Mouse (Mus musculus): ENCODE data around the gene Tmem222. TPM values are rescaled to one million over a fixed set of nuclear protein-coding genes. Genes with fewer than 3 reads are reported as not detected.

Tmem222 gene
- 73.6 and 74.2 TPM in 2 replicates for polyA plus RNA-seq (2015; fragmentation: Nextera tagmentation; extraction: Ambion mirVana)

DNA sequence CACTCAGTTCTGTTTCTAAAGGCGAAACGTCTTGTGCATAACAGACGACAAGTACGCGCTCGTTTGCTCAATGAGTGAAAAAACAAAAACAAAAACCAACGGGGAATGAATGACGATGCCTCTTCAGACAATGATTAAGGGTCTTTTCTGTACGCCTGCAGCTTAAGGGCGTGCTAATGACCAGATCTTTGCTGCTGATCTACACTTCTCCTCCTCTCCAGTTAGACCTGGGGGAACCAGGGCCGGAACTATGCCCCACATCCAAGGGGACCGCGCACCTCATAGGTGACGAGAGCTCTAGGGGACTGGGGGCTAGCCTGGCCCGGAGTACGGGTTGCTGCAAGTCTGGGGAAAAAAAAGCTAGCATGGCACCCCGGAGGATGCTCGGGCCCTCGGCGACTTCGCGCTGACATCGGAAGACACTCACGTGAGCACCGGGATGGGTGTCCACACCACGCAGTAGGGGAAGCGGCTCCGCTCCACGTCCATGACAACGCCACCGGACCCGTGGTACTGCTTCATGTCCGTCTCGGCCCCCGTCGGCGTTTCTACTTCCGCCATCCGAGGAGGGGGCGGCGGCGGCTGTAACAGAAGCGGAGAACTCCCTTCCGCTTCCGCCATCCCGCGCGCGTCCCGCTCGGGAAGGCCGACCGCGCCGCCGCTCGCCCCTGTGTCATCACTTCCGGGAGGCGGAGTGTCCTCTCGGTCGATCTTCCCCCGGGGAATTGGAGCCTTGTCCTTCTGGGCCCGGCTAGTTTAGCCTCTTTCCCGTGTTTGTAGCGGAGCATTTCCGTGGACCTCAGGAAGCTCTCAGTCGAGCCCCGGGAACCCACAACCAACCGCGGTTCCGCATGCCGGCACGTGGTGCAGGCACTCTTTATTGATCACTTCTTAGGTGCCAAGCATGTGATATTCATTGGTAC is at the start of gene Tmem222:
Gene Tmem222, minus strand, starts transcription at position 689 of the 923 bp plus-strand sequence.
- peak within 1 kb of the TSS; percentile 62 for H3K4me3 ChIP-seq (replicated peaks)
- peak within 1 kb of the TSS; percentile 42 for H3K9ac ChIP-seq
- H3K27me3 ChIP-seq (replicated peaks), result no peaks in the 10 kb centered on the region
- H3K27ac ChIP-seq, result peak within 1 kb of the TSS; percentile 90
- H3K36me3 ChIP-seq, result no peaks in the 10 kb centered on the region
- peak within 1 kb of the TSS; percentile 70 for H3K4me2 ChIP-seq
- no peaks in the 10 kb centered on the region for H3K9me3 ChIP-seq
- peak; percentile 95 for ATAC-seq (ENCODE audit: insufficient read depth, low FRiP score, low read depth)
- under 1% methylated on average over 73 of the region's 73 CpGs for WGBS
- peaks cover 17% of the 10 kb centered on the region for H3K4me1 ChIP-seq

DNA sequence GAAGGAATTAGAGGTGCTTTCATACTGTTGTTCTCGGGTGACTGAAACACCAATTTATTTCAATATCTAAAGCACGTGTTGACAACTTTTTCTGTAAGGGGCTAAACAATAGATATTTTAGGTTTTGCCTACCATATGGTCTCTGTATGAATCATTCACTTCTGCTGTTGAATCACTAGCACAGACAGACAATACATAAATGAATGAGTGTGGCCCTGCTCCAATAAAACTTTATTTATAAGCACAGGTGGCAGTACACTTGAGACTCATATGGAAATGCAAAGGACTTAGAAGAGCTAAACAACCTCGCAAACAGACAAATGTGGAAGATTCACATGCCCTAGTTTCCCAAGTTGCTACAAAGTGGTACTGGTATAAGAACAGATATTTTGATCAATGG is 42.1 kb upstream of the Tmem222 start:
- H3K4me1 ChIP-seq, result no peaks in the 10 kb centered on the region
- no peak overlapping the region for H3K4me2 ChIP-seq
- no peaks in the 10 kb centered on the region for H3K27me3 ChIP-seq (replicated peaks)
- H3K27ac ChIP-seq, result no peak overlapping the region
- H3K36me3 ChIP-seq, result peaks cover 8% of the 10 kb centered on the region; the same call in 1 of the 2 replicates
- no peak overlapping the region for H3K4me3 ChIP-seq (replicated peaks)
- H3K9ac ChIP-seq, result no peak overlapping the region
- no peaks in the 10 kb centered on the region for H3K9me3 ChIP-seq
- 85% methylated on average over 3 of the region's 3 CpGs for WGBS
- ATAC-seq (ENCODE audit: insufficient read depth, low FRiP score, low read depth), result no peak

DNA sequence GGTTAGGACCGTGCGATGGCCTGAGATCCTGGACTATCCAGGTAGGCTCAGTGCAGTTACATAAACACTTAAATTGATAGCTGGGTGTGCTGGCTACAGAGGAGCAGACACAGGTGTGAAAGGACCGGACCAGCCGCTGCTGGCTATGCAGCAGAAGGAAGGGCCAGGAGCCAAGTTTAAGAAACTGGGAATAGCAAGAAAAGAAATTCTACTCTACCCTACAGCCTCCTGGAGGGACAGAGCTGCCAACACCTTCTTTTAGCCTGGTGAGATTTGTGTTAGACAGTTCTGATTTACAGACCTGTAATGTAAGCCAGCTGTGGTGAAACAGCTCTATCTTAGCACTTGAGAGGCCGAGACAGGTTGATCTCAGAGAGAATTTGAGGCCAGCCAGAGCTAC is 38.4 kb upstream of the Tmem222 start:
- no peaks in the 10 kb centered on the region for H3K4me1 ChIP-seq
- no peak overlapping the region for H3K27ac ChIP-seq
- 66% methylated on average over 5 of the region's 5 CpGs for WGBS
- no peak overlapping the region for H3K9ac ChIP-seq
- H3K4me3 ChIP-seq (replicated peaks), result no peak overlapping the region
- no peaks in the 10 kb centered on the region for H3K9me3 ChIP-seq
- H3K27me3 ChIP-seq (replicated peaks), result no peaks in the 10 kb centered on the region
- 0 out of 2 replicates have a peak, but pooled peaks cover 8% of the 10 kb centered on the region for H3K36me3 ChIP-seq
- no peak for ATAC-seq (ENCODE audit: insufficient read depth, low FRiP score, low read depth)
- no peak overlapping the region for H3K4me2 ChIP-seq

DNA sequence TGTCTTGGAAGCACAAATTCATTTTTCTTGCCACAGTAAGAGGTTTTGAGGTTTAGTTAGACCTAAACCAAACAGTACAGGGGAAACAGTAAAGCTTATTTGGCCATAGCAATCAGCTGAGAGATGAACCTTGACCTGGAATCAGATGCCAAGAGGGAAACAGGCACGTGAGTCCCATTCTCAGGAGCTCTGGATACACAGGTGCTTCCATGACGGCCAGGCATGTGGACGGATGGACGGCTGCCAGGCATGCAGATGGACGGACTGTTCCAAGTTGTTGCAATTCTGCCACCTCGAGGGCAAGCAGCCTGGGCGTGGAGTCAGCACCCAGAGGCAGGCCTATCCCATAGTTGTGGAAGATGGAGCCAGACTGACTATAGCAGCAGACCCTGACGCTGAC is 37.3 kb upstream of the Tmem222 start:
- H3K4me2 ChIP-seq, result no peak overlapping the region
- H3K9me3 ChIP-seq, result no peaks in the 10 kb centered on the region
- no peak overlapping the region for H3K27ac ChIP-seq
- no peaks in the 10 kb centered on the region for H3K4me1 ChIP-seq
- H3K27me3 ChIP-seq (replicated peaks), result no peaks in the 10 kb centered on the region
- H3K36me3 ChIP-seq, result 0 out of 2 replicates have a peak, but pooled peaks cover 8% of the 10 kb centered on the region
- no peak overlapping the region for H3K4me3 ChIP-seq (replicated peaks)
- no peak overlapping the region for H3K9ac ChIP-seq
- no peak for ATAC-seq (ENCODE audit: insufficient read depth, low FRiP score, low read depth)
- 75% methylated on average over 8 of the region's 8 CpGs for WGBS

DNA sequence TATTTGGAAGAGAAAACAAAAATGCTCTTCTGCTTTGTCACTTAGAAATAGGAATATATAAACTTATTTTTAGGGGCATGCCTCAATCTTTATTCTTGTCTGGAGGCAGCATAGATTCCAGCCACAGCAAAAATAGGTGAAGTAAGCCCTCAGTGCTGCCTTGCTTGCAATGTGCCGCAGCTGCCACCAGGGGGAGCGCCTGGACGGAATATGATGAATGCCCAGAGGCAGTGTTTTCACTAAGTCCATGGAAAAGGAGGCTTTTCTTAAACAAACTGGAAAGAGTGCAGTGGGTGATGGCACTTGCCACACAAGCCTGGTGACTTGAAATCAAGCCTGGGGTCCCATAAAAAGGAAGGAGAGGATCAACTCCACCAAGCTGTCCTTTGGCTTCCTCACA is 32.4 kb upstream of the Tmem222 start:
- H3K4me1 ChIP-seq, result no peaks in the 10 kb centered on the region
- no peaks in the 10 kb centered on the region for H3K9me3 ChIP-seq
- no peak for ATAC-seq (ENCODE audit: insufficient read depth, low FRiP score, low read depth)
- no peak overlapping the region for H3K4me3 ChIP-seq (replicated peaks)
- no peak overlapping the region for H3K27ac ChIP-seq
- H3K36me3 ChIP-seq, result 0 out of 2 replicates have a peak, but pooled peaks cover 7% of the 10 kb centered on the region
- under 1% methylated on average over 3 of the region's 3 CpGs for WGBS
- no peak overlapping the region for H3K4me2 ChIP-seq
- no peak overlapping the region for H3K9ac ChIP-seq
- H3K27me3 ChIP-seq (replicated peaks), result no peaks in the 10 kb centered on the region

DNA sequence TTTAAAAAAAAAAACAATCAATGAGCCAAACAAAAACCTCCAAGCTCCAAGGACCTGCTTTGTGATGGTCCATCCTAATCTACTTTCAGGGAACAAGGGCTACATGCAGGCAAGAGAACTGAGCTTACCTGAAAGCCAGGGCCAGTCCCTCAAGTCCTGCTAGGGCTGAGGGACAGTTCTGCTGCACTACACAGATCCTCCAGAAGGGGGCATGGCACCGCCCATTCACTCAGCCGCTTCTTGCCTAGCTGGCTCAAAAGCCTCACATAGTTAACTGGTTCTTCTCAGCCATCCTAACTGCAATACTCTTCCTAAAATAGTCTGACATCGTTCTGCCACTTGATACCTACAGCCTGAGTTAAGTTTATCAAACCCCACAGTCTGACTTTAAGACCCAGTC is 29.7 kb upstream of the Tmem222 start:
- Histone ChIP-seq H3K4me3 (replicated peaks) (no peak overlapping the region), H3K36me3 (0 out of 2 replicates have a peak, but pooled peaks cover 13% of the 10 kb centered on the region), H3K27me3 (replicated peaks) (no peaks in the 10 kb centered on the region), H3K4me1 (no peaks in the 10 kb centered on the region), H3K27ac (no peak overlapping the region), H3K9me3 (no peaks in the 10 kb centered on the region), H3K9ac (no peak overlapping the region), H3K4me2 (no peak overlapping the region)
- ATAC-seq (ENCODE audit: insufficient read depth, low FRiP score, low read depth), result no peak
- WGBS, result 43% methylated on average over 3 of the region's 3 CpGs

DNA sequence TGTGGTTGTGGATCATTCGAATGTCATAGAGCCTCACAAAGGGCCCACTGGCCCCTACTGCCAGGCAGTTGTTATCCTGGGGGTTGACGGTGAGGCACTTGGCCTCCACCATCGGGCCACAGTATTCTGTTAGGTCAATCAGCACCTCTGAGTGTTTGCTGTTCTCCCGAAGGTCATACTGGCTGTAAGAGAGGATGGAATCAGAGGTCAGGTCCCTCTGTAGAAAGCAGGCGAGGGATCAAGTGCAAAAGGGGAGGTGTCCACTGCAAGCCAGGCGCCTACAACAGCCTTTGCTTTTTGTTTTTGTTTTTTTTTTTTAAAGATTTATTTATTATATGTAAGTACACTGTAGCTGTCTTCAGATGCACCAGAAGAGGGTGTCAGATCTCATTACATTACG is 28.2 kb upstream of the Tmem222 start:
- WGBS, result 83% methylated on average over 7 of the region's 7 CpGs
- H3K4me2 ChIP-seq, result no peak overlapping the region
- no peaks in the 10 kb centered on the region for H3K27me3 ChIP-seq (replicated peaks)
- H3K36me3 ChIP-seq, result peaks cover 16% of the 10 kb centered on the region
- H3K27ac ChIP-seq, result no peak overlapping the region
- H3K9ac ChIP-seq, result no peak overlapping the region
- H3K4me3 ChIP-seq (replicated peaks), result no peak overlapping the region
- H3K9me3 ChIP-seq, result no peaks in the 10 kb centered on the region
- H3K4me1 ChIP-seq, result no peaks in the 10 kb centered on the region
- ATAC-seq (ENCODE audit: insufficient read depth, low FRiP score, low read depth), result no peak

DNA sequence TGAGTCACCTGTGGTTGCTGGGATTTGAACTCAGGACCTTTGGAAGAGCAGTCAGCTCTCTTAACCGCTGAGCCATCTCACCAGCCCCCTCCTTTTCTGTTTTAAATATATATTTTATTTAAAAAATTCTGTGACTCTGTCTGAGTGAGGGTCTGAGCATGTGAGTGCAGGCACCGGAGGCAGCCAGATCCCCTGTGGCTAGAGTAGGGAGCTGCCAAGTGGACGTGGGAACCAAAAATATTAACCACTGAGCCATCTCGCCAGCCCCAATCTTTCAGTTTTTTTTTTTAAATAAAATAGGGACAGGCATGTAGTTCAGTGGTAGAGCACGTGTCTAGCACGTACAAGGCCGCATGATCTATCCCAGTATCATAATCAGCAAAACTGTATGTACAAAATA is 27.2 kb upstream of the Tmem222 start:
- no peaks in the 10 kb centered on the region for H3K9me3 ChIP-seq
- H3K4me1 ChIP-seq, result no peaks in the 10 kb centered on the region
- H3K27me3 ChIP-seq (replicated peaks), result no peaks in the 10 kb centered on the region
- no peak overlapping the region for H3K4me2 ChIP-seq
- no peak overlapping the region for H3K4me3 ChIP-seq (replicated peaks)
- H3K9ac ChIP-seq, result no peak overlapping the region
- H3K36me3 ChIP-seq, result peaks cover 26% of the 10 kb centered on the region
- ATAC-seq (ENCODE audit: insufficient read depth, low FRiP score, low read depth), result no peak
- H3K27ac ChIP-seq, result no peak overlapping the region
- 91% methylated on average over 7 of the region's 7 CpGs for WGBS

DNA sequence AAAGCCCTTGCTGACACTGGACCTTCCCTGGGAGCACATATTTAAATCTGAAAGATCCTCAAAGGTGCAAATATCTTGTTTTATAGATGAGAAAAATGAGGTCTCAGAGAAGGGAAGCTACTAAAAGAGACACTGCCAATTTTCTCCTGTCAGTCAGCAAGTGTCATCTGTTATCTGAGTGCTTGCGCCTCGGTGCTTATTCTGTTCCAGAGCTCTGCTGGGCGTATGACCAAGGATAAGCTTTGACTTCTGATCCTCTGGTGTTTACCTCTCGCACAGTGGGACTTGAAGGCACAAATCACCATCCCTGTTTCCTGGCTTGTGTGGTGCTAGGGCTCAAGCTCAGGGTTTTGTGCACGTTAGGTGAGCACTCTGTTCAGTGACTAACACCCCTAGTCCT is 25.1 kb upstream of the Tmem222 start:
- Histone ChIP-seq H3K9me3 (no peaks in the 10 kb centered on the region), H3K4me2 (no peak overlapping the region), H3K4me3 (replicated peaks) (no peak overlapping the region), H3K27ac (no peak overlapping the region), H3K9ac (no peak overlapping the region), H3K27me3 (replicated peaks) (no peaks in the 10 kb centered on the region), H3K36me3 (peaks cover 27% of the 10 kb centered on the region), H3K4me1 (peaks cover 15% of the 10 kb centered on the region)
- no peak for ATAC-seq (ENCODE audit: insufficient read depth, low FRiP score, low read depth)
- 80% methylated on average over 5 of the region's 5 CpGs for WGBS

DNA sequence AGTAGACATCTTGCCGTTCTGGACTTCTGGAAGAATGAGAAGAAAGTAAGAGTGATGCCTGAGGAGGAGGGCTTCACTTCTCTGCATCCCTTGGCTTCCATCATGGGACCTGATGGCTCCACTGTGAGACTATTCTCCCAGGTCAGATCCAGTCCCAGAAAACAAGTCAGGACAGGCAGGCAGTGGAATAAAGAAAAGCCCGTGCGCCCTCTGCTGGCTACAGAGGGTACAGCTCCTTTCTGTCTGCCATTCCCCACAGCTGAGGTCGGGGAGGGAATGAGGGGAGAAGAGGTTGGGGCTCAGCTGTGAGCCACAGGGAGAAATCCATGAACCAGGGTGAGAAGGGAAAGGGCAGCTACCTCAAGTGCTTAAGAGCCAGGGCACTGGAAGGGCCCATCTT is 24.2 kb upstream of the Tmem222 start:
- Histone ChIP-seq H3K4me3 (replicated peaks) (no peak overlapping the region), H3K9ac (no peak overlapping the region), H3K4me1 (peaks cover 18% of the 10 kb centered on the region), H3K27me3 (replicated peaks) (no peaks in the 10 kb centered on the region), H3K27ac (no peak overlapping the region), H3K9me3 (no peaks in the 10 kb centered on the region), H3K4me2 (no peak overlapping the region), H3K36me3 (peaks cover 27% of the 10 kb centered on the region)
- no peak for ATAC-seq (ENCODE audit: insufficient read depth, low FRiP score, low read depth)
- 28% methylated on average over 4 of the region's 4 CpGs for WGBS

DNA sequence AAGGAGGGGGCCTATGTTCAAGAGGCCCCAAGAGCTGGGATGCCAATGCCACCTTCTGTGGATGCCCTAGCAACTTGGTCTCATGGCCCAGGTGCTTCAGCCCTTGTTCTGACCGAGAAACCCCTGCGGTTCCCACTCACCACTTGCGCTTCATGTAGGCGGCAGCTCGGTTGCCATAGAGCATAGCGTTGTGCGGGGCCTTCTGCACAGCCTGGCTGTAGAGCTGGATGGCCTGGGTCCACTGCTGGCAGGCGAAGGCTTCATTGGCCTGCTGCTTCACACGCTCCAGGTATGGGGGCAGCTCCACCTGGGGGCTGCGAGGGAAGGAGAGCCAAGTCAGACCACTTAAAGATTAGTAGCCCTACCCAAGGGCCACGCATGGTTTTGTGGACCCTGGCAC is 22.8 kb upstream of the Tmem222 start:
- 90% methylated on average over 11 of the region's 11 CpGs for WGBS
- Histone ChIP-seq H3K27me3 (replicated peaks) (no peaks in the 10 kb centered on the region), H3K36me3 (peaks cover 32% of the 10 kb centered on the region), H3K4me1 (peaks cover 18% of the 10 kb centered on the region), H3K27ac (no peak overlapping the region), H3K4me3 (replicated peaks) (no peak overlapping the region), H3K9me3 (no peaks in the 10 kb centered on the region), H3K9ac (no peak overlapping the region), H3K4me2 (no peak overlapping the region)
- ATAC-seq (ENCODE audit: insufficient read depth, low FRiP score, low read depth), result no peak

DNA sequence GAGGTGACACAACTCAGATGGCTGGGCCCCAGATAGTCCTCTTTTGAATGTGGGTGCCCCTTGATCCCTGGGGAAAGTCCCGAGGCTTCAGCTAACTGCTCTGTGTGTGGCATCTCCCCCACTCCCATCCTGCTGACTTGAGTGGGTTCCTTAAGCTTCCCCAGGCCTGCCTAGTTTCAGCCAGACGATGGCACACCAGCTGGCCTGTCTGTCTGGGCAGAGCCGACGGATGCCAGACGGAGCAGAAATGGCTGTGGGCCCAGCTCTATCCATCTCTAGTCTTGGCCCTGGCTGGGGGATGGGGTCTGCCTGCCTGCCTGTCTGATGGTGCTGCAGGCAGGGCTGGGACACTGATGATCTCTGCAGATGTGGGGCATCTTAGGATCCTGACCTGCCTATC is 22.1 kb upstream of the Tmem222 start:
- Histone ChIP-seq H3K4me2 (no peak overlapping the region), H3K27ac (no peak overlapping the region), H3K36me3 (peaks cover 33% of the 10 kb centered on the region), H3K4me3 (replicated peaks) (no peak overlapping the region), H3K9me3 (no peaks in the 10 kb centered on the region), H3K27me3 (replicated peaks) (no peaks in the 10 kb centered on the region), H3K4me1 (peaks cover 18% of the 10 kb centered on the region), H3K9ac (no peak overlapping the region)
- WGBS, result 52% methylated on average over 5 of the region's 5 CpGs
- ATAC-seq (ENCODE audit: insufficient read depth, low FRiP score, low read depth), result peak; percentile 5; the same call in 1 of the 2 replicates
